Mouse (Mus musculus) myocyte (in vitro differentiated cells): Measurements from ENCODE around the gene Plppr5. TPM values are rescaled to one million over a fixed set of nuclear protein-coding genes. Genes with fewer than 3 reads are reported as not detected.

Experiments
- H3K27me3 ChIP-seq: one replicate; pipeline ENCODE4 v1.6.1; 2011; ENCODE audit not compliant: control insufficient read depth, insufficient read depth, insufficient read length
- H3K36me3 ChIP-seq: one replicate; pipeline ENCODE4 v1.6.1; 2011; ENCODE audit not compliant: control insufficient read depth, insufficient read depth
- H3K4me2 ChIP-seq: one replicate; pipeline ENCODE4 v1.6.1; 2011; ENCODE audit warnings: low read depth, control low read depth
- H3K4me3 ChIP-seq: one replicate; pipeline ENCODE4 v1.5.1; 2011; ENCODE audit warnings: mild to moderate bottlenecking, control low read depth, moderate library complexity
- H3K79me2 ChIP-seq: one replicate; pipeline ENCODE4 v1.6.1; 2011; ENCODE audit not compliant: control insufficient read depth, insufficient read depth
- H3ac ChIP-seq: one replicate; pipeline ENCODE4 v1.6.1; 2011; ENCODE audit not compliant: control insufficient read depth, insufficient read length
- CEBPB ChIP-seq: IDR thresholded peaks from 2 replicates; pipeline ENCODE4 v1.6.1; 2011; ENCODE audit warnings: mild to moderate bottlenecking, moderate library complexity; ENCODE audit not compliant: poor library complexity, insufficient read depth, severe bottlenecking
- E2F4 ChIP-seq: IDR thresholded peaks from one replicate; pipeline ENCODE4 v1.6.1; 2011; ENCODE audit warnings: mild to moderate bottlenecking, control low read depth, moderate library complexity; ENCODE audit not compliant: insufficient read depth
- MAX ChIP-seq: IDR thresholded peaks from one replicate; pipeline ENCODE4 v1.6.1; 2011; ENCODE audit warnings: low read depth, mild to moderate bottlenecking, control low read depth
- MYOD1 ChIP-seq, 3 experiments: IDR thresholded peaks; one replicate each; pipeline ENCODE4 v1.6.1; 2011; ENCODE audit warnings: control low read depth in 2 of 3, low read depth in 2 of 3, mild to moderate bottlenecking in 2 of 3, moderate library complexity in 1 of 3; ENCODE audit not compliant: insufficient read length in 2 of 3, control insufficient read depth in 1 of 3
- MYOG ChIP-seq, 3 experiments: IDR thresholded peaks; one replicate each; pipeline ENCODE4 v1.6.1; 2011; ENCODE audit warnings: control low read depth in 2 of 3, low read depth in 2 of 3, mild to moderate bottlenecking in 2 of 3; ENCODE audit not compliant: insufficient read length in 2 of 3, control insufficient read depth in 1 of 3, insufficient read depth in 1 of 3
- POLR2A ChIP-seq: IDR thresholded peaks from one replicate; pipeline ENCODE4 v1.6.1; 2011; ENCODE audit warnings: low read depth, mild to moderate bottlenecking, control low read depth, moderate library complexity; ENCODE audit not compliant: insufficient read length
- POLR2AphosphoS2 ChIP-seq: IDR thresholded peaks from one replicate; pipeline ENCODE4 v1.6.1; 2011; ENCODE audit warnings: low read depth, control low read depth; ENCODE audit not compliant: insufficient read length
- REST ChIP-seq: IDR thresholded peaks from one replicate; pipeline ENCODE4 v1.6.1; 2011; ENCODE audit warnings: mild to moderate bottlenecking, control low read depth, moderate library complexity; ENCODE audit not compliant: insufficient read depth, insufficient read length
- SRF ChIP-seq: IDR thresholded peaks from one replicate; pipeline ENCODE4 v1.6.1; 2011; ENCODE audit warnings: low read depth; ENCODE audit not compliant: control insufficient read depth, insufficient read length
- TCF12 ChIP-seq: IDR thresholded peaks from one replicate; pipeline ENCODE4 v1.6.1; 2011; ENCODE audit warnings: mild to moderate bottlenecking, control low read depth; ENCODE audit not compliant: poor library complexity, insufficient read depth, severe bottlenecking
- TCF3 ChIP-seq: IDR thresholded peaks from one replicate; pipeline ENCODE4 v1.6.1; 2011; ENCODE audit warnings: low read depth, control low read depth; ENCODE audit not compliant: insufficient read length
- USF1 ChIP-seq: IDR thresholded peaks from one replicate; pipeline ENCODE4 v1.6.1; 2011; ENCODE audit warnings: low read depth, mild to moderate bottlenecking, control low read depth, moderate library complexity
- polyA plus RNA-seq: library from polyadenylated mRNA; unstranded; fragments of >200 nt; fragmentation: generic; extraction: Trizol; gene quantifications from one replicate; pipeline ENCODE4 v1.2.1, GENCODE M21; 2012; ENCODE audit warnings: missing spikeins

Gene Plppr5
- polyA plus RNA-seq, 1 experiment, result not detected

- peaks cover 13% of the 10 kb centered on the region for H3K27me3 ChIP-seq
- no peak for TF ChIP-seq MYOD1 (IDR thresholded peaks at IDR 0.05; ENCODE audit: control insufficient read depth in 1 of 3, insufficient read length in 2 of 3, low read depth in 2 of 3)
- no peak for TF ChIP-seq TCF12
- TF ChIP-seq TCF3, result no peak
- TF ChIP-seq MAX, result no peak
- no peak for TF ChIP-seq REST
- no peak for TF ChIP-seq USF1
- no peak for TF ChIP-seq CEBPB
- no peak for TF ChIP-seq SRF
- no peak for TF ChIP-seq POLR2AphosphoS2
- no peak for TF ChIP-seq POLR2A
- no peak for TF ChIP-seq MYOG (IDR thresholded peaks at IDR 0.05; ENCODE audit: control insufficient read depth in 1 of 3, insufficient read depth in 1 of 3, insufficient read length in 2 of 3, low read depth in 2 of 3)
- no peak for TF ChIP-seq E2F4
Observed at GRCm38 (mm10) chr3:117575253-117575927, 754 bp downstream of the Plppr5 start.

GRCm38 (mm10) chr3:117575928-117576254 is 1.3 kb downstream of the Plppr5 start:
- Histone ChIP-seq H3ac (no peak overlapping the region), H3K36me3 (no peaks in the 10 kb centered on the region), H3K4me3 (no peak overlapping the region), H3K4me2 (no peak overlapping the region), H3K27me3 (peaks cover 13% of the 10 kb centered on the region), H3K79me2 (no peaks in the 10 kb centered on the region)
- TF ChIP-seq MYOG (IDR thresholded peaks at IDR 0.05; ENCODE audit: control insufficient read depth in 1 of 3, insufficient read depth in 1 of 3, insufficient read length in 2 of 3, low read depth in 2 of 3), result no peak
- no peak for TF ChIP-seq REST
- TF ChIP-seq USF1, result no peak
- TF ChIP-seq POLR2AphosphoS2, result no peak
- no peak for TF ChIP-seq SRF
- TF ChIP-seq E2F4, result no peak
- TF ChIP-seq MYOD1 (IDR thresholded peaks at IDR 0.05; ENCODE audit: control insufficient read depth in 1 of 3, insufficient read length in 2 of 3, low read depth in 2 of 3), result no peak
- TF ChIP-seq MAX, result no peak
- no peak for TF ChIP-seq TCF12
- no peak for TF ChIP-seq TCF3
- TF ChIP-seq POLR2A, result no peak
- no peak for TF ChIP-seq CEBPB

More at GRCm38 (mm10) chr3:117575253-117575927, 754 bp downstream of the Plppr5 start:
- no peak overlapping the region for H3K4me2 ChIP-seq
- no peak overlapping the region for H3ac ChIP-seq
- H3K4me3 ChIP-seq, result no peak overlapping the region
- H3K36me3 ChIP-seq, result no peaks in the 10 kb centered on the region
- no peaks in the 10 kb centered on the region for H3K79me2 ChIP-seq

- no peaks in the 10 kb centered on the region for H3K36me3 ChIP-seq
- no peak overlapping the region for H3ac ChIP-seq
- H3K4me2 ChIP-seq, result no peak overlapping the region
- H3K4me3 ChIP-seq, result no peak overlapping the region
- no peak for TF ChIP-seq E2F4
- TF ChIP-seq USF1, result no peak
- TF ChIP-seq MYOD1 (IDR thresholded peaks at IDR 0.05; ENCODE audit: control insufficient read depth in 1 of 3, insufficient read length in 2 of 3, low read depth in 2 of 3), result no peak
- TF ChIP-seq MAX, result no peak
- TF ChIP-seq SRF, result no peak
- no peak for TF ChIP-seq MYOG (IDR thresholded peaks at IDR 0.05; ENCODE audit: control insufficient read depth in 1 of 3, insufficient read depth in 1 of 3, insufficient read length in 2 of 3, low read depth in 2 of 3)
- TF ChIP-seq TCF3, result no peak
- no peak for TF ChIP-seq CEBPB
- TF ChIP-seq POLR2A, result no peak
- TF ChIP-seq REST, result no peak
- no peak for TF ChIP-seq TCF12
- TF ChIP-seq POLR2AphosphoS2, result no peak
- peaks cover 13% of the 10 kb centered on the region for H3K27me3 ChIP-seq
- H3K79me2 ChIP-seq, result no peaks in the 10 kb centered on the region
Observed at GRCm38 (mm10) chr3:117577349-117577748, 2.7 kb downstream of the Plppr5 start.

- Histone ChIP-seq H3K79me2 (no peaks in the 10 kb centered on the region), H3K4me2 (no peak overlapping the region), H3K4me3 (no peak overlapping the region), H3K36me3 (no peaks in the 10 kb centered on the region), H3ac (no peak overlapping the region), H3K27me3 (no peaks in the 10 kb centered on the region)
- no peak for TF ChIP-seq POLR2AphosphoS2
- TF ChIP-seq MAX, result no peak
- no peak for TF ChIP-seq MYOG (IDR thresholded peaks at IDR 0.05; ENCODE audit: control insufficient read depth in 1 of 3, insufficient read depth in 1 of 3, insufficient read length in 2 of 3, low read depth in 2 of 3)
- TF ChIP-seq REST, result no peak
- TF ChIP-seq SRF, result no peak
- TF ChIP-seq CEBPB, result no peak
- TF ChIP-seq POLR2A, result no peak
- no peak for TF ChIP-seq E2F4
- TF ChIP-seq USF1, result no peak
- TF ChIP-seq TCF3, result no peak
- no peak for TF ChIP-seq TCF12
- TF ChIP-seq MYOD1 (IDR thresholded peaks at IDR 0.05; ENCODE audit: control insufficient read depth in 1 of 3, insufficient read length in 2 of 3, low read depth in 2 of 3), result no peak
Observed at GRCm38 (mm10) chr3:117582628-117583027, 8.0 kb downstream of the Plppr5 start.
